In genomic region chr2:164441731-164442130, GRCm38 (mm10) we compare ENCODE assay signal across 8 mouse cellular contexts. TPM values are rescaled to one million over a fixed set of nuclear protein-coding genes. Genes with fewer than 3 reads are reported as not detected.
A peak's percentile ranks its signal among the peaks of the same experiment; 100 is the strongest.
DNase-seq lines count a peak whose midpoint lies in the region; ATAC-seq and TF ChIP-seq lines count a peak whose summit lies in the region.

No protein-coding gene starts in this region.

- no peaks in the 10 kb centered on the region for H3K27me3 ChIP-seq in hindbrain, postnatal 0 days (ENCODE audit: insufficient read depth, low read length)
- H3K27me3 ChIP-seq in midbrain, embryonic 14.5 days (ENCODE audit: control insufficient read depth, insufficient read depth, low read length): peaks cover 15% of the 10 kb centered on the region

- H3K4me3 ChIP-seq in bone marrow macrophage, adult 2 months (ENCODE audit: insufficient read depth, low read length): peak overlapping the region; percentile 81
- H3K4me3 ChIP-seq in hindbrain, postnatal 0 days (ENCODE audit: low read length): peak overlapping the region; percentile 52
- H3K4me3 ChIP-seq in midbrain, embryonic 14.5 days (replicated peaks; ENCODE audit: low read depth, low read length): no peak overlapping the region

- peak; percentile 44 for DNase-seq in kidney, adult 18-20 months
- DNase-seq in kidney, postnatal 4 days: no peak
- no peak for DNase-seq in hindbrain, postnatal 0 days (ENCODE audit: low spot score)
- no peak for DNase-seq in midbrain, embryonic 14.5 days
- DNase-seq in adrenal gland, adult 8-10 months: no peak
- no peak for DNase-seq in testis, postnatal 14 days (ENCODE audit: low spot score)
- no peak for DNase-seq in gastrocnemius, postnatal 4 days (ENCODE audit: low spot score in 2 of 2)

- peak overlapping the region; percentile 65; the same call in 1 of the 2 replicates for H3K9ac ChIP-seq in hindbrain, postnatal 0 days (replicated peaks; ENCODE audit: low read length)
- no peak overlapping the region for H3K9ac ChIP-seq in midbrain, embryonic 14.5 days (replicated peaks; ENCODE audit: low read length)

- H3K36me3 ChIP-seq in hindbrain, postnatal 0 days (ENCODE audit: insufficient read depth, low read length): no peaks in the 10 kb centered on the region
- H3K36me3 ChIP-seq in midbrain, embryonic 14.5 days (ENCODE audit: control insufficient read depth, insufficient read depth, low read length): no peaks in the 10 kb centered on the region

- no peaks in the 10 kb centered on the region for H3K9me3 ChIP-seq in hindbrain, postnatal 0 days (ENCODE audit: low read length)
- H3K9me3 ChIP-seq in midbrain, embryonic 14.5 days (ENCODE audit: control insufficient read depth, low read length): no peaks in the 10 kb centered on the region

- no peak for TF ChIP-seq POLR2A in bone marrow macrophage, adult 2 months (IDR thresholded peaks at IDR 0.05; ENCODE audit: borderline replicate concordance, low read depth, low read length)

- peak overlapping the region; percentile 90 for H3K27ac ChIP-seq in bone marrow macrophage, adult 2 months (ENCODE audit: insufficient read depth, low read depth, low read length)
- no peak overlapping the region; the same call in 1 of the 2 replicates for H3K27ac ChIP-seq in hindbrain, postnatal 0 days
- H3K27ac ChIP-seq in midbrain, embryonic 14.5 days (replicated peaks; ENCODE audit: low read depth, low read length): no peak overlapping the region

- 36% methylated on average over 7 of the region's 7 CpGs for WGBS in hindbrain, postnatal 0 days
- WGBS in midbrain, embryonic 14.5 days: 32% methylated on average over 7 of the region's 7 CpGs

- no peak for ATAC-seq in hindbrain, postnatal 0 days
- no peak for ATAC-seq in midbrain, embryonic 14.5 days (ENCODE audit: low FRiP score, low TSS enrichment)

- no peak for TF ChIP-seq CTCF in bone marrow macrophage, adult 2 months (IDR thresholded peaks at IDR 0.05; ENCODE audit: low read depth, low read length)
- TF ChIP-seq CTCF in hindbrain, postnatal 0 days (IDR thresholded peaks at IDR 0.05; ENCODE audit: low read depth): no peak

- H3K4me2 ChIP-seq in hindbrain, postnatal 0 days (ENCODE audit: low read depth, low read length): peak overlapping the region; percentile 92
- peak overlapping the region; percentile 96; the same call in 1 of the 2 replicates for H3K4me2 ChIP-seq in midbrain, embryonic 14.5 days (ENCODE audit: low read length)

- peaks cover 53% of the 10 kb centered on the region for H3K4me1 ChIP-seq in bone marrow macrophage, adult 2 months (ENCODE audit: control insufficient read depth, insufficient read depth, low read length)
- H3K4me1 ChIP-seq in hindbrain, postnatal 0 days (ENCODE audit: insufficient read depth, low read length): peaks cover 17% of the 10 kb centered on the region
- H3K4me1 ChIP-seq in midbrain, embryonic 14.5 days (ENCODE audit: control insufficient read depth, insufficient read depth, low read length): peaks cover 13% of the 10 kb centered on the region

RNA-seq across cellular contexts. Expression of gene Sdc4, which starts 2.0 kb away (rescaled TPM):
- 125 and 132 TPM in 2 replicates for polyA plus RNA-seq in bone marrow macrophage, adult 2 months (2012; ENCODE audit: insufficient read depth, insufficient read length, missing spikeins)
- 31.1 and 34.1 TPM in 2 replicates for total RNA-seq in hindbrain, postnatal 0 days (2014; rRNA removed)
- 36.7 and 39.5 TPM in 2 replicates for polyA plus RNA-seq in hindbrain, postnatal 0 days (2015; fragmentation: Nextera tagmentation; extraction: Ambion mirVana)
- 2.4 and 4.9 TPM in 2 replicates for polyA plus RNA-seq in midbrain, embryonic 14.5 days (2014; fragmentation: Nextera tagmentation; extraction: Ambion mirVana)
- total RNA-seq in adrenal gland, adult 8-10 months (2022): 100 to 1,000 TPM in 2 of 4 experiments, 10 to 100 TPM in 2; 89.0 to 114 (median 105) TPM
- 10 to 100 TPM; 58.1 to 60.1 TPM for total RNA-seq in gastrocnemius, postnatal 4 days (2021)

RNA-seq across cellular contexts. Expression of gene Sys1, which starts 15.0 kb away (rescaled TPM):
- polyA plus RNA-seq in bone marrow macrophage, adult 2 months (2012; ENCODE audit: insufficient read depth, insufficient read length, missing spikeins): 33.3 and 33.9 TPM in 2 replicates
- total RNA-seq in hindbrain, postnatal 0 days (2014; rRNA removed): 165 and 315 TPM in 2 replicates
- 108 and 113 TPM in 2 replicates for polyA plus RNA-seq in hindbrain, postnatal 0 days (2015; fragmentation: Nextera tagmentation; extraction: Ambion mirVana)
- 93.1 and 97.2 TPM in 2 replicates for polyA plus RNA-seq in midbrain, embryonic 14.5 days (2014; fragmentation: Nextera tagmentation; extraction: Ambion mirVana)
- 10 to 100 TPM; 26.2 to 34.8 (median 30.9) TPM for total RNA-seq in adrenal gland, adult 8-10 months (2022)
- total RNA-seq in gastrocnemius, postnatal 4 days (2021): 10 to 100 TPM; 20.8 to 22.2 TPM

RNA-seq across cellular contexts. Expression of gene Gm20458, which starts 19.0 kb away (rescaled TPM):
- not detected in 2 replicates for polyA plus RNA-seq in bone marrow macrophage, adult 2 months (2012; ENCODE audit: insufficient read depth, insufficient read length, missing spikeins)
- total RNA-seq in hindbrain, postnatal 0 days (2014; rRNA removed): 34.4 and 36.9 TPM in 2 replicates
- polyA plus RNA-seq in hindbrain, postnatal 0 days (2015; fragmentation: Nextera tagmentation; extraction: Ambion mirVana): 9.6 and 10.8 TPM in 2 replicates
- polyA plus RNA-seq in midbrain, embryonic 14.5 days (2014; fragmentation: Nextera tagmentation; extraction: Ambion mirVana): 3.4 and 5.1 TPM in 2 replicates
- total RNA-seq in adrenal gland, adult 8-10 months (2022): 1 to 10 TPM in 3 of 4 experiments, not detected in 1; 2.3 to 7.3 (median 4.6) TPM
- total RNA-seq in gastrocnemius, postnatal 4 days (2021): 1 to 10 TPM in 1 of 2 experiments, under 1 TPM in 1; 0.96 to 1.9 TPM

RNA-seq across cellular contexts. Expression of gene Trp53tg5, which starts 31.8 kb away (rescaled TPM):
- polyA plus RNA-seq in bone marrow macrophage, adult 2 months (2012; ENCODE audit: insufficient read depth, insufficient read length, missing spikeins): not detected in 2 replicates
- not detected in 2 replicates for total RNA-seq in hindbrain, postnatal 0 days (2014; rRNA removed)
- polyA plus RNA-seq in hindbrain, postnatal 0 days (2015; fragmentation: Nextera tagmentation; extraction: Ambion mirVana): not detected in 2 replicates
- polyA plus RNA-seq in midbrain, embryonic 14.5 days (2014; fragmentation: Nextera tagmentation; extraction: Ambion mirVana): not detected in 2 replicates
- not detected for total RNA-seq in adrenal gland, adult 8-10 months (2022)
- total RNA-seq in gastrocnemius, postnatal 4 days (2021): not detected

RNA-seq across cellular contexts. Expression of gene Matn4, which starts 36.8 kb away (rescaled TPM):
- polyA plus RNA-seq in bone marrow macrophage, adult 2 months (2012; ENCODE audit: insufficient read depth, insufficient read length, missing spikeins): not detected in 2 replicates
- total RNA-seq in hindbrain, postnatal 0 days (2014; rRNA removed): 4.9 and 8.2 TPM in 2 replicates
- 4.7 and 5.0 TPM in 2 replicates for polyA plus RNA-seq in hindbrain, postnatal 0 days (2015; fragmentation: Nextera tagmentation; extraction: Ambion mirVana)
- not detected in 2 replicates for polyA plus RNA-seq in midbrain, embryonic 14.5 days (2014; fragmentation: Nextera tagmentation; extraction: Ambion mirVana)
- total RNA-seq in adrenal gland, adult 8-10 months (2022): under 1 TPM; 0.38 to 0.81 (median 0.67) TPM
- total RNA-seq in gastrocnemius, postnatal 4 days (2021): 1 to 10 TPM; 5.5 to 6.0 TPM
